Mouse (Mus musculus) erythroblast, embryonic 14.5 days (primary cell): ENCODE results near the gene Ints3. TPM values are rescaled to one million over a fixed set of nuclear protein-coding genes. Genes with fewer than 3 reads are reported as not detected.

Experiments
- H3K27me3 ChIP-seq: 2 replicates; pipeline ENCODE4 v1.6.1; 2012; ENCODE audit warnings: inconsistent platforms; ENCODE audit not compliant: control insufficient read depth
- H3K36me3 ChIP-seq: 2 replicates; pipeline ENCODE4 v1.6.1; 2012; ENCODE audit warnings: mild to moderate bottlenecking, inconsistent platforms; ENCODE audit not compliant: control insufficient read depth
- H3K4me1 ChIP-seq: 2 replicates; pipeline ENCODE4 v1.6.1; 2012; ENCODE audit warnings: inconsistent platforms; ENCODE audit not compliant: control insufficient read depth
- H3K4me3 ChIP-seq: replicated peaks from 2 replicates; pipeline ENCODE3; 2012; ENCODE audit warnings: moderate library complexity, mild to moderate bottlenecking, inconsistent platforms
- H3K9me3 ChIP-seq: 2 replicates; pipeline ENCODE4 v1.6.1; 2012; ENCODE audit warnings: low read length, inconsistent platforms, mixed read lengths; ENCODE audit not compliant: control insufficient read depth
- GATA1 ChIP-seq: IDR thresholded peaks from 2 replicates; pipeline ENCODE4 v1.6.1; 2012; ENCODE audit warnings: low read length, inconsistent platforms, mixed read lengths
- TAL1 ChIP-seq: IDR thresholded peaks from 3 replicates; pipeline ENCODE4 v1.6.1; 2012; ENCODE audit warnings: low read length, inconsistent platforms, mixed read lengths
- polyA plus RNA-seq: library from polyadenylated mRNA; stranded (reverse); fragments of >175 nt; gene quantifications from 2 replicates; pipeline ENCODE4 v1.2.3, GENCODE M21; 2012

Gene Ints3
- polyA plus RNA-seq, 1 experiment: 1.7 TPM

DNA sequence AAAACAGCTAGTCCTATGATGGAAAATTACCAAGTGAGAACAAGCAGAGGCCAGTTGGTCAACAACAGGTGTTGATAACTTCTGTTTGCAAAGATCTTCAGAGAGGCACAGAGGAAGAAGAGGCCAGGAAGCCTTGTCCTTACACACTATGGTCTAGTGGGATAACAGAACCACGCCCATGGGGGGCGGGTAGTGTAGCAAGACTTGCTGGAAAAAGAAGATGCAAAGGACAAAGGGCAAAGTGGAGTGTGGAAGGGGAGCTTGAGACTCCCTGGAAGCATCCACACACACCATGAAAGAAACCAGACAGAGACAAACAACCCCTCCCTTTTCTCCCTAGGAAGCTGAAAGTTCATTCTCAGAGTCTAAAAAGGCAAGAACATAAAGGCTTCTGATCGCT is 3.8 kb downstream of the Ints3 start:
- H3K36me3 ChIP-seq: peaks cover 16% of the 10 kb centered on the region
- H3K27me3 ChIP-seq: no peaks in the 10 kb centered on the region
- TF ChIP-seq TAL1 (no peak), GATA1 (no peak)
- H3K4me1 ChIP-seq: peaks cover 71% of the 10 kb centered on the region
- H3K4me3 ChIP-seq: no peak overlapping the region
- no peaks in the 10 kb centered on the region for H3K9me3 ChIP-seq

DNA sequence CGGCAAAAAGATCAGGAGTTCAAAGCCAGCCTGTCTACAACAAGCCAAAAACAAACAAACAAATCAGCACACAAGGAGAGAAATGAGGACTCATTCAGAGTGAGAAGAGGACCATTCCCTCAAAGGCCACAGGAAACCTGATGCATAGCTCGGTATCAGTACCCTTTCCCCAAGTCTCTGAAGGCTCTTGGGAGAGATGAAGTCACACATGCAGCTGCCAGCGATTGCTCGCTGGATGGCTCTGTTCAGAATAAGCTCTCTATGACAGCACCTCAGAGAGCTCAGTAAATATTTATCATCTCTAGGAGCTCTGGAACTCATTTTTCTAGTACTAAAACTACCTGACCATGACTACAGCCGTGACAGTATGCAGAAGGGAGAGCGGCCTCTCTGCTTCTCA is 5.2 kb downstream of the Ints3 start:
- Histone ChIP-seq H3K4me3 (no peak overlapping the region), H3K36me3 (peaks cover 27% of the 10 kb centered on the region), H3K27me3 (no peaks in the 10 kb centered on the region), H3K4me1 (peaks cover 67% of the 10 kb centered on the region), H3K9me3 (no peaks in the 10 kb centered on the region)
- TF ChIP-seq TAL1: no peak
- no peak for TF ChIP-seq GATA1

DNA sequence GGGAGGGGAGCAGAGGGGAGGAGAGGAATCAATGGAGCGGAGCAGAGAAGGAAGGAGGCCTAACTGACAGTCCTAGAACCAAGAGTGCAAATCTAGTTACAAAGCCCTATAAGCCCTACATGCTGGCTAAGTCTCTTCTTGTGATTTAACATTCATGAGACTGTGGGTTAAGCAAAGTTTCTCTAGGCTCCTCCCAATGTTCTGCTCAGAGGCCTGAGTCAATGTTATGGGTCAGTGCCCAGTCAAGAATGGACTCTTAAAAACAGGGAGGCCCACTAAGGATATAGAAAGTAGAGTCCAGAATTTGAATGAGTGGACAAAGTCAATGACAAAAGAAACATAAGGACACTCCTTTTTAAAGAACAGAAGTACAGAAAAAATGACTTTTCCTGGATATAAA is 5.8 kb downstream of the Ints3 start:
- H3K36me3 ChIP-seq: peaks cover 33% of the 10 kb centered on the region
- TF ChIP-seq GATA1: no peak
- no peak for TF ChIP-seq TAL1
- no peak overlapping the region for H3K4me3 ChIP-seq
- no peaks in the 10 kb centered on the region for H3K27me3 ChIP-seq
- no peaks in the 10 kb centered on the region for H3K9me3 ChIP-seq
- peaks cover 62% of the 10 kb centered on the region for H3K4me1 ChIP-seq

DNA sequence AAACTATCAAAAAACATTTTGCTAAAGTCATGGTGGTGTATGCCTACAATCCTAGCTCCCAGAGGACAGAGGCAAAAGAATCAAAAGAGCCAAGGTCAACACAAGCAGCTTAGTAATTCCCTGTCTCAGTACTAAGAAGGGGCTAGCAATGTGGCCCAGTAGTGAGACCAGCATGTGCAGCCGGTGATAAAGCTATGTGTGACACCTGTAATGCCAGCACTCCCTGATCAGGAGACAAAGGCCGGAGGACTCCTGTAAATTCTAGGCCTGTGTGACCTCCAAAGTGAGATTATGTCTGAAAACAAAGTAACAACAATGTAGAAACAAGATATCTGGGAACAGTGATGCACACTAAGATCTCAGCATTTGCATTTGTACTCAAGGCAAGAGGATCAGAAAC is 7.9 kb downstream of the Ints3 start:
- peaks cover 42% of the 10 kb centered on the region for H3K4me1 ChIP-seq
- TF ChIP-seq TAL1 (no peak), GATA1 (no peak)
- peaks cover 50% of the 10 kb centered on the region for H3K36me3 ChIP-seq
- H3K4me3 ChIP-seq: no peak overlapping the region
- no peaks in the 10 kb centered on the region for H3K27me3 ChIP-seq
- H3K9me3 ChIP-seq: no peaks in the 10 kb centered on the region

DNA sequence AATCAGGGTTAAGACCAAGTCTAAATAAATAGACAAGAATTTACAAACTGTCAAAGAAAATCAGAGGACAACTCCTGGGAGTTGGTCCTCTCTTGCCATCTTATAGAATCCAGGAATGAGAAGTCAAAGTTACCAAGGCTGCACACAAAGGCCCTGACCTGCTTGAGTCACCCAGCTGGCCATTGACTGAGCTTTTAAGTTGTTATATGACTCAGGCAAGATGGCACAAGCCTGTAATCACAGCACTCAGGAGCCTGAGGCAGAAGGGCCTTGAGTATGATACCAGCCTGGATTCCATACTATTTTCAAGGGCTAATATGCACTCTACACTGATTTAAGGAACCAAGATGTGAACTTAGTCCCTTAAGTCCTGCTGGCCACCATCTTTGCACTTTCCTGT is 9.9 kb downstream of the Ints3 start:
- Histone ChIP-seq H3K36me3 (peaks cover 57% of the 10 kb centered on the region), H3K27me3 (no peaks in the 10 kb centered on the region), H3K4me3 (no peak overlapping the region), H3K4me1 (peaks cover 24% of the 10 kb centered on the region), H3K9me3 (no peaks in the 10 kb centered on the region)
- TF ChIP-seq GATA1 (no peak), TAL1 (no peak)

DNA sequence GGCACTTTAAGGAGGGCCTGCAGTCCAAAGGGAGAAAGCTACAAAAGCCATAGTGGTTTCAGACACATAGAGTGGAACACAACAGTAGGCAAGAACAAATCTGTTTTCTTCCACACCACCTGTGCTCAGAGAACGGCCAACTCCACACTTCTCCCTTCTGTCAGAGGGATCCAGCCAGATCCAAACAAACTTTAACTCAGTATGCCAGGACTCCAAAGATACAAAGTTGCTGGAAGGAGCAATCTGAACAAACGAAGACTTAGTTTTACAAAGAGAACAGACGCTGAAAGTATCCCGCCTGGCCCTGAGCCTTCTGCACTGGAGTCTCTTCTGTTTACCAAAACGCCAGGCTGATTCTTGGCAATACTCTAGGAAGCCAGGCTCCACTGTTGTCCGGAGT is 12.7 kb downstream of the Ints3 start:
- no peaks in the 10 kb centered on the region for H3K9me3 ChIP-seq
- H3K36me3 ChIP-seq: peaks cover 72% of the 10 kb centered on the region
- no peak for TF ChIP-seq TAL1
- no peak for TF ChIP-seq GATA1
- H3K4me1 ChIP-seq: peaks cover 12% of the 10 kb centered on the region
- H3K4me3 ChIP-seq: no peak overlapping the region
- H3K27me3 ChIP-seq: no peaks in the 10 kb centered on the region

DNA sequence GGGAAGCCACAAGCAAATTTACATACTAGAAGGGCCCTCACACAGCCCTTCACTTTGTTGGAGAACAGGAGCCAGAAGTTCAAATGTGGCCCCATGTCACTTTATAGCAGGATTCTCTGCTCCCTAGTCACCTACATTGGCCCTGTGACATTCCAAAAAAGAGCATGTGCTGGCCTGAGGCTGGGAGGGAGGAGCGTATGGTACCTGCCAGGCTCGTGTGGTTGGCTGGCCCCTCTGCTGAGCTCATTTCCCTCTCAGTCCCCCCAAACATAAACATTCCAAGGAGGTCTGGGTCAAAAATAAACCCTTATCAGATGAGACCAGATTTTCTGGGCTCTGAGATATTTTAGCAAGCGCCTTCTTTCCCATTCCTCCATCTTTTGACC is 20.4 kb downstream of the Ints3 start:
- TF ChIP-seq TAL1 (no peak), GATA1 (no peak)
- H3K4me1 ChIP-seq: no peaks in the 10 kb centered on the region; the same call in 1 of the 2 replicates
- H3K4me3 ChIP-seq: no peak overlapping the region
- no peaks in the 10 kb centered on the region for H3K9me3 ChIP-seq
- H3K36me3 ChIP-seq: peaks cover 94% of the 10 kb centered on the region
- no peaks in the 10 kb centered on the region for H3K27me3 ChIP-seq

DNA sequence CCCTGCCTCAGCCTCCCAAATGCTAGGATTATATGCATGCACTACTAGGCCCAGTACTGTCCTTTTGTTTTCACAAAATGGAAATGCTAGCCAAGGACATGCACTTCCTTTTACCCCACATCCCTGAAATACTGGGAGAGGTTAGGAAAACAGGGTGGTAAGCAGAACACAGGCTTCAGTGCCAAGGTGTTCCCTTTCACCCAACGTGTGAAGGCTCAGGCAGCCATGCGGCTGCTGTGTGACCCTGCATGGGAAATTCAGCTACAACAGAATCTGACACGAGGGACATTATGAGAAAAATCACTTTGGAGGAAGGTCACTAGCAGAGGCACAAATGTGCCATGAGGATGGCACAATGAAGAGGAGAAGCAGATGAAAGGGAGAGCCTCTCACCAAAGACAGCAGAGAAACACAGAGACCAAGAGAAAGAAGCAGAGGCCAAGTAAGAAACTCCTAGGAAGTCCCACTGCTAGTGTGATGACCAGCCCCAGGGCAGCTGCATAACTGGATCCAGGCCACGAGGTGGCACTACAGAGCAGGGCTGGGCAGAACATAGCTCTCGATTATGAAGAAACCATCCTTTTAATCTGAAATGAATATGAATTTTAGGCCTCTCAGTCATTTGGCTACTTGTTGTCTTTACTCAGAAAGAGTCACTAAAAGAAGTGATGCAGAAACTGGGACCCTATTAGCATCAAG is 21.0 kb downstream of the Ints3 start:
- TF ChIP-seq GATA1: no peak
- no peak for TF ChIP-seq TAL1
- Histone ChIP-seq H3K4me1 (no peaks in the 10 kb centered on the region; the same call in 1 of the 2 replicates), H3K27me3 (no peaks in the 10 kb centered on the region), H3K4me3 (no peak overlapping the region), H3K36me3 (peaks cover 96% of the 10 kb centered on the region), H3K9me3 (no peaks in the 10 kb centered on the region)

DNA sequence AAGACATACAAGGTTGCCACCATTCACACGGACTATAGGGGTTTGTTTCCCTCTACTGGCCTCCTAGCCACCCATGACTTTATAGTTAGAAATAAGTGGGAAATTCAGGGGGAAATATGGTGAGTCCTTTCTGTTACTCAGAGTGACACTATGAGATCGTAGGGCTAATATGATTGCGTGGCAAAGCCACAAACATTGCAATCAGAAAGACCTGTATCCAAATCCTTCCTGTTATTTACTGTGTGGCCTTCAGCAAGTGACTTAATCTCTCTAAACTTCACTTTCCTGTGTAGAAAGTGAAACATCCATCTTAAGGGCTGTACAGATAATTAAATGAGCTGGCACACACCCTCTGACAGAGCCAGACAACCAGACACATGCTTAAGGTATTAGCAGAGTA is 24.7 kb downstream of the Ints3 start:
- H3K9me3 ChIP-seq: no peaks in the 10 kb centered on the region

DNA sequence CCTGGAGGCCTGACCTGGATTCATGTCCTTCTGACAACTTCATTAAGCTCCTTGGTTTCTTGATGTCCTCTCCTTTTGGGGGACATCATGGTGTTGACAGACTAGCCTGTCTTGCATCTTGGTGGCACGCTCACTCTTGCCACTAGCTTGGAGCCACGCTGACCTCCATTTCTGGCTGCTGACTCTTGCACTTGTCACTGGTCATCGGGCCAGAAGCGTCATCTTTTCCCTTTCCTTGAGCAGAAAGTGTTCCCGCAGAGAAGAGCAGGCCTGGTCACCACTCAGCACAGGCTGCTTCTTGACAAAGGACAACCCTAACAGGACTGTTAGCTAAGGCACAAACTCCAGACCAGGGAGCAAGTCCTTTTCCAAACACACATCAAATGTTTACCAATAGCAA is 27.0 kb downstream of the Ints3 start:
- Histone ChIP-seq H3K4me1 (no peaks in the 10 kb centered on the region), H3K27me3 (no peaks in the 10 kb centered on the region), H3K36me3 (peaks cover 99% of the 10 kb centered on the region), H3K4me3 (no peak overlapping the region), H3K9me3 (no peaks in the 10 kb centered on the region)
- no peak for TF ChIP-seq GATA1
- TF ChIP-seq TAL1: no peak

More for the DNA sequence above, 24.7 kb downstream of the Ints3 start:
- H3K36me3 ChIP-seq: peaks cover 98% of the 10 kb centered on the region
- no peaks in the 10 kb centered on the region for H3K27me3 ChIP-seq
- TF ChIP-seq GATA1 (no peak), TAL1 (no peak)
- H3K4me1 ChIP-seq: no peaks in the 10 kb centered on the region; the same call in 1 of the 2 replicates
- no peak overlapping the region for H3K4me3 ChIP-seq
